Mouse (Mus musculus) liver (tissue): ENCODE measurements around the gene Snx25.
"Not testable (repeated sequence)": the region's sequence is repeated elsewhere in the genome, so short reads cannot be mapped to it uniquely, and the experiment has no call there.

Experiments used
- DNase-seq: peaks from one replicate; pipeline ENCODE4 v3.0.0-alpha.2; 2020; ENCODE audit warnings: mixed read lengths

Gene Snx25

DNA sequence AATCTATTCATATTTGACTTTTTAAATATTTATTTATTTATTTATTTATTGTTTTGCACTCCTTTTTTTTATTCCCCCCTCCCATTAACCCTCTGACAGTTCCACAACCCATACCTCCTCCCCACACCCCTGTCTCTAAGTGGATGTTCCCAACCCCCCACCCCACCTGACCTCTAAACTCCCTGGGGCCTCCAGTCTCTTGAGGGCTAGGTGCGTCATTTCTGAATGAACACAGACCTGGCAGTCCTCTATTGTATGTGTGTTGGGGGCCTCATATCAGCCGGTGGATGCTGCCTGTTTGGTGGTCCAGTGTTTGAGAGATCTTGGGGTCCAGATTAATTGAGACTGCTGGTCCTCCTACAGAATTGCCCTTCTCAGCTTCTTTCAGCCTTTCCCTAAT, 16.4 kb downstream of the Snx25 start:
- DNase-seq = not testable (repeated sequence)

DNA sequence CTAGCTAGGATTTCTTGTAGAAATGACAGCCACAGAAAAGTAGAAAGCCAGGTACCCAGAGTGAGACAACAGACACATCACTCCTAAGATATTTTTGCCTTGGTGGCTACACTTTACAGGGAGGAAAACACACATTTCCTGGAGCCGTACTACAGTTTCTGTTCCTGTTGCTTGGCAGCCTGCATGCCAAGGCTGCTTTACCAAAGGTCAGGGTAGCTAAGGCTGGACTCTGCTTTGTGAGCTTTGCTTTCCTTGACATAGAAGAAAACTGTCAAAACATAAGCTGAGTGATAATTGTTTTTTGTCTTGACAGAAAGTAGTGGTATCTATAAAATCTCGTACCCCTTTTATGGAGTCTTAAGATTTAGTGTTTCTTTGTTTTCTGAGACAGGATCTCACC, 21.5 kb downstream of the Snx25 start:
- no peak for DNase-seq

DNA sequence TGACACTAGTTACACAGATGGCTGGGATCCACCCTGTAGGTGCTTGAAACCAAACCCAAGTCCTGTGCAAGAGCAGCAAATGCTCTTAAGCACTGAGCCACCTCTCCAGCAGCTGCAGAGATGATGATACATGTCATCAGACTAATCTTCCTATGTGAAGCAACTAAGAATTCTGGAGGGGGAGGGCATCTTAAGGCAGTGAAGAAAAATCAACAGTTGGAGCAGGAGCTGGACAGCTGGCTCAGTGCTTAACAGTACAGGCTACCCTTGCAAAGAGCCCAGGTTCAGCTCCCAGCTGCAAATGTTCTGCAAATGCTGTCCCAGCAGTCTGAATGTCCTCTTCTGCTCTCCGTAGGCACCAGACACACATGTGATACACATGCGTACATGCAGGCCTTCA, 29.5 kb downstream of the Snx25 start:
- no peak for DNase-seq

DNA sequence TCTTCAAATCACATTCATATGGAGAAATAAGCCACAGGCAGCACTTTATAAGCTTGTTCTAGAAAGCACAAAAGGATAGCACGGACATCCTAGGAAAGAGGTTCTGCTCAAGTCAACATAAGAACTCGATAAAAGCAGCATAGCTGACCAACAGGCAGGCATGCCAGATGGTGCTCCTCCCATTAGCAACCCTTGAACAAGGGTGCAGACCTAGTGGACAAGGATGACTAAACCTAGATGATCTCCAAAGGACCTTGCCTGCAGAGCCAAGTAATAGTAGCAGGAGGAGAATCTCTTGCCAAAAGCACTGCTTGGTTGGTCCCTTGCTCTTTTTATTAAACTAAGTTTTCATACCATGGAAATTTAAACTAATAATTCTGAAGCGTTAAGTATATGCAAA, 32.8 kb downstream of the Snx25 start:
- DNase-seq = no peak

DNA sequence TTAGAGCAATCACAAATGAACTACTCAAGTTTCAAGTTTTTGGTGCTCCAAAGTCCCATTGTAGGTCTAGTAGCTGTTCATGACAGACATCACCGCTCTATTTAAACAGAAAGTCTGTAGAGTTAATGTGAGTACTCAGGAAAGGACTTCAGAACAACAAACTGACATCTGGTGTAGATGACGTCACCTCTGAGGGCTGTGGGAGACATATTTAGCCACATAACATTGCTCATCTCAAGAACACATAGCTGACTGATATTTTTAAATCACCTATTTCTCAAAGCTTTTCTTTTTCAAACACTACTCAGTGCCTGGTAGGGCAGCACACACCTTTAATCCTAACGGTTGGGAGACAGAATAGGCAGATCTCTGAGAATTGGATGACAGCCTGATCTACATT, 34.8 kb downstream of the Snx25 start:
- DNase-seq = no peak

DNA sequence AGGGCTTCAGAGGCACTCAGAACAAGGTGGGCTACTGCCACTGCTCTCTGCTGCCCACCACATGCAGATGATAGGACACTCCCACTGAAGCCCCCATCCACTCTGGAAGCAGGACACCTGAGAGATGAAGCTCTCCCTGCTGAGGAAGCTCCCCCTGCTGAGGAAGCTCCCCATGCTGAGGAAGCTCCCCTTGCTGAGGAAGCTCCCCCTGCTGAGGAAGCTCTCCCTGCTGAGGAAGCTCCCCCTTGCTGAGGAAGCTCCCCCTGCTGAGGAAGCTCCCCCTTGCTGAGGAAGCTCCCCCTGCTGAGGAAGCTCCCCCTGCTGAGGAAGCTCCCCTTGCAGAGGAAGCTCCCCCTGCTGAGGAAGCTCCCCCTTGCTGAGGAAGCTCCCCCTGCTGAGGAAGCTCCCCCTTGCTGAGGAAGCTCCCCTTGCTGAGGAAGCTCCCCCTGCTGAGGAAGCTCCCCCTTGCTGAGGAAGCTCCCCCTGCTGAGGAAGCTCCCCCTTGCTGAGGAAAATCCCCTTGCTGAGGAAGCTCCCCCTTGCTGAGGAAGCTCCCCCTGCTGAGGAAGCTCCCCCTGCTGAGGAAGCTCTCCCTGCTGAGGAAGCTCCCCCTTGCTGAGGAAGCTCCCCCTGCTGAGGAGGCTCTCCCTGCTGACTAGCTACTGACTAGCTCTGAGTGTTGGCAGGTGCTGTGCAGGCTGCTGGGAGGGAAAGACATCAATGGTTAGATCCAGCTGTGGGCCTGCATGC, 38.4 kb downstream of the Snx25 start:
- DNase-seq = not testable (repeated sequence)

DNA sequence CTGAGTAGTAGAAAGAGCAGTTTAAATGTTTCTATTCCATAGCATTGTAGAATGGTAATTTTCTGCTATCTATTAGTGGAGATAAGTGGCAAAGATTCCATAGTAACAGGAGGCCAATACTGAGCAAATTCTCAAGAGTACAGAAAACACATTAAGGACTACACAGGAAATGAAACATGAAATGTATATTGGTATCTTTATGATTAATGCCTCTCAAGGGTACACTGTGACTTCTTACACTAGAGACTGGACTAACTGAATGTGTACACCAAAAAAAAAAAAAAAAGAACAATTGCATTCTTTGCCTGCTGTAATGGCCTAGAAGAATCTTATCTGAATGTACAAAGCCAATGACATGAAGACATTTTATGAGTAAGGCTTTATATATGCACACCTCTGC, 44.3 kb downstream of the Snx25 start:
- no peak for DNase-seq

DNA sequence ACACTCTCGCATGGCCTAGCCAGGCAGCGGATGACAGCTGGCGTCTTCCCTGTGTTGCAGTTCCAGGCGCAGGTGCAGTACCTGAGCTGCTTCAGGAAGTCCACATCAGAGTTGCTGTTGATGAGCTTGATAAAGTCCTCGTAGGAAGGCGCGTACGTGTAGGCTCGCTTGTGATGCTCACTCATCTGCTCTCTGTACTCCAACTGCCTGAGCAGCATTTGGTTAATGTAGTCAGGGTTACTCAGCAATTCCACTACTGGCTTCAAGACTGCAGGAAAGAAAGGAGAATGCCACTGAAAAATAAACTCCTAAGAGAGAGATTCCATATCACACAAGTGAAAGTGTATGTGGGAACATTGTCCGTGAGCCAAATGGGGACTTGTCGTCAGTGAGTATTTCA, 48.5 kb downstream of the Snx25 start:
- DNase-seq = no peak

DNA sequence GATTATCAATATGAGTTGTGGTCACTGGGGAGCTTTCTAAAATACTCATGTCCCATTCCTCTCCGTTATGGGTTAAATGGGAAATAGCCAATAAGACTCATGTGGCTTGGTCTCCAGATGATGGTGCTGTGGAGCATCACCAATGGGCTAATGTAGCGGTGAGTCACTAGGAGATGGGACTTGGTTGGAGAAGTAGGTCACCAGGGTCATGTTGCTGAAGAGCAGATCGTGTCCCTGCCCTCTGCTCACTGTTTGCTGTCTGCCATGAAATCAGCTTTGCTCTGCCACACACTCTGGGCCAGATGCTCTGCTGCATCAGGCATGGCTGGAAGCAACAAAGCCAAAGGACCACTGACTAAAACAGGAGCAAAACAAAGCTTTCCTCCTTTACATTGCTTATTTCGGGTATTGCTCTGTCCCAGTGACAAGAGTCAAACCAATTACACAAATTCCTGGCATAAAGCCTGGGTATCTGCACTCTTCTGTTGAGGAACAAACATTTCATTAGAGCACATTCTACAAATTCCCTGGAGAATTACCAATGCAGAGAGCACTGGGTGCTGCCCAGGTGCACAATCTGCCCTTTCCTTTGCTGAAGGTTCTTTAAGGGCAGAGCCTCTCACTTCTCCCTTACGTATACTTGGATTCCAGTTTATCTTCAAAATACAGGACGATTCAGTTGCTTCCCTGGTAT, 59.1 kb downstream of the Snx25 start:
- no peak for DNase-seq

DNA sequence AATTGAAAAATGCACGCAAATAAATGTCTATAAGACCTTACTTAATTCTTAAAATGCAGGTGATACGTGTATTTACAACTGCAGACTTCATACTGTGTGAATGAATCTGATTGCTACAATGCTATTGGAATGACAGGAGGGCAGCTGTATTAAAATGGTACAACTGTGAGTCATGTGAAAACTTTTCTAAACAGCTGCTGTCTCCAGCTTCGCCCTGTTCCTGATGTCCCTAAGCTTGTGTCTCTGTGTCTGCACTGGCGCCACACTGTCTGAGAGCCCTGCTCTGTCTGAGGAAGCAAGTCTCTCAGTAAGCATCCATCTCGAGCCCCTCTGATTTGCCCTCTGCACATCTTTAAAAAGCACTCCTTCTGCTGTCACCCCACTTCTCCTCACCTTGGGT, 68.8 kb downstream of the Snx25 start:
- no peak for DNase-seq

DNA sequence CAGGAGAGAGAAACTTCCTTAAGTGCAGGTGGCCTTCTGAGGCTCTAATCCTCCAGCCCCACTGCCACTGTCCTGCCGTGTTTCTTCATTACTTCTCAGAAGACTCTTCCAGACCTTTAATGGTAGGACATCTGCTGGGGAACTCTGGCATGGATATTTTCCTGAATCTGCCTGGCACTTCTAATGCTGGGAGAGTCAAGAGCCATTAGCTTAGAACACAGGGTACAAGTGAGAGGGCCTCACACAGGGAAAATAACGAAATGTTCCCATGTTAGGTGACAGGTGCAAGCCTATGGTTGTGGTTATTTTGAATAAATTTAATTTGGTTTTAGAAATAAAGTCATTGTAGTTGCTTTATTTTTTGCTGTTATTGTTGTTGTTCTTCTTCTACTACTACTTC, 70.9 kb downstream of the Snx25 start:
- DNase-seq = no peak

DNA sequence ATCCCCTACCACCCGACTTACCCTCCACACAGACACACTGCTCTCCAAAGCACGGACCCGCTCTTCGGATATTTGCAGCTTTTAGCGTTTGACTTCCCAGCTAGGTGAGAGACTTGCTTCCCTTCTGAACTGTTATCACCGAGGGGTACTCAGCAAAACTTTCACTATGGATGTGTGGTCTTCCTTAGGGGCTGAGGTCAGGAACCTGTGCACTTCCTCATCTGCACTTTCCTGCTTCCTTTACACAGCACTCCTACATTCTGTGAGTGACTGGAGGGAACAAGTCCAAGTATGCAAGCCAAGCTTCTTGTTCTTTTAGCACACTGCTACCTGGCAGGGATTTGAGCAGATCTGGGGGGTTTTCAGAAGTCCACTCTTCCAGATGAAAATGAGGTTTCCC, 73.1 kb downstream of the Snx25 start:
- DNase-seq = no peak

DNA sequence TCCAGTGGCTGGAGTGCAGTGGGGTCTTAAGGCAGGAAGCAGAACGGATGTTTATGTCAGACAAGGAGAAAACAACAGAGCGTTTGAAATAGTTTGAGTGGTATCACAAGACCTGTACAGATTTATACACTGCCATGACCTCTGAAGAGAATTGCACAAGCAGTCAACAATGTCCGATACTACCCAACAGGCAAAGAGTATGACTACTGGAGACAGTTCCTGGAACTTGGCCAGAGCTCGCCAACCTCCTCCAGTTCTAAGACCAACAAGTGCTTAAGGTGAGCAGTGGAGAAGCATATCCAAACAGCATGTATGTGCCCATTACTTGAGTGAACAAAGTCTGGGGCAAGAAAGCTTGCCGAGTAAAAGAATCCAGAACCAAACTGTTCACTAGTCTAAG, 76.7 kb downstream of the Snx25 start:
- no peak for DNase-seq

DNA sequence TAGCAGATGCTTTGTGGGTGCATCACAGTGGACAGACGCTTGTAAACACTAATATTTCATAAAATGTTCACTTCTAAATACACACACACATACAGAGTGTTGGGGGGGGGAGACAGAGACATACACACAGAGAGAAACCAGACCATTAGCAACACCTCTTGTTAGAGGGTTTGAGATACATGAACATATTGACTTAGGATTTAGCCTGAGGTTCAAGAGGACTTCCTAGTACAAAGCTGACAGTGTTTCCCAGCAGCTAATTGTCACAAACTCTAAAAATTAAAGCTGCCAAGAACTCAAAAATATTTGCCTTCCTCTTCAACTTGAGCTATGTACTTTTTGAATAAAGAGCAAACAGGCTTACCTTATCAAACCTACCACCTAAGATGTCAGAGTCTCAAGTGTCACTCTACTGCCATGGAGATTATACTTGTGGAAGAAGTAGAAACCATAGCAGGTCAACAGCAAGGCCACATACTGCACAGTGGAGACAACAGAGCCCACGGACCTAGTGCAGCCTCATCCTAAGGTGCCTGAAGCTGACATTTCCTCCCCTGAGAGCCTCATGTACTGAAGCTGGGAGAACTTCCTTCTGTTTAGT, 78.3 kb downstream of the Snx25 start:
- DNase-seq = no peak

DNA sequence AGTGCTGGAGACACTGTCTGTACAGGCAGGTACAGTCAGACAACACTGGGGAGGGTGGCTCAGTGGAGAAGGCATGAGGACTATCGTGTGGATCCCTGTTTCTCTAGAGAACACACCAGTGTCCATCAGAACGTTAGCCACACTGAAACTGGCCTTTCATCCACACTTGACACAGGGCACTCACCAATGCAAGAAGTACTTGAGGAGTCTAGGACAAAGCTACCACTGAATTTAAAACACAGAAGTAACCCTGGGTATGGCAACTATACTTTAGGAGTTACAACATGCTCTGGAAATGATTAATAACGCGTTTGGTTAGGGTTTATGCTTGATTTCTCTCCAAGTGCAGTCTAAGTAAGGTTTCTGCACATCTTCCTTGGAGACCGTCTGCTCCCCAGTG, 79.2 kb downstream of the Snx25 start:
- DNase-seq = no peak

DNA sequence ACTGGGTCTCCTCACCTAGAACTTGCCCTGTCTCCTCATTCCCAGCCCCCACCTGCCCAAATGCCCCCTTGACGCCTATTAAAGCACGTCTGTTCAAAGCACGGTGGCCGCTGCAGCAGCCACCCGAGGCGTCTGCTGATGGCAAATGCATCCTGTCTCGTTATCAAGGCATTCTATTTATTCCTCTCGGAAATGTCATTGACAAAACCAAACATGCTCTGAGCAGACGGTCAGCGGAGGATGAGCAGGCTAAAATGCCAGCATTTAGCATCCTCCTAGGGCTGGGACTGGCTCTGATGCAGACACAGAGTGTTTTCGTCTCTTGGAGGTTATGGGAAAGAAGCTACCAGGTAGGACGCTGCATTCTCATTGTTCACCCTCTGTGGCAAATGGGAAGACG, 111.7 kb downstream of the Snx25 start:
- DNase-seq = no peak

DNA sequence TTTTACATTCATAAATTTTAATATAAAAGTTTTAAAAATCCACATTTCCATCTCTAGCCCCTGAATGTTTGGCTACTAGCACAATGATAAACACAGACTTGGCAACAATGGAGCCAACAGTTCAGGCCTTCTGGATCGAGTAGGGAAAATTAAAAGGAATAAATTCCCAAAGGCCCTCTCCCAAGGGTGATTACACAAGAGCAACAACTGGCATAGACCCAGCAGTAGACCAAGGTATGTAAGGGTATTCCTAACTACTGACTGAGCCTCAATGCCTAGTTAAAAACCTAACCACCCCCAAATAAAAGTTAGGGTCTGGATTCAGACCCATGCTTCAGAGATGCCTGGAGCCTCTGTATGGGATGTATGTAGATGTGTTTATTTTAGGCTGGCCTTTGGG, 112.3 kb downstream of the Snx25 start:
- no peak for DNase-seq

DNA sequence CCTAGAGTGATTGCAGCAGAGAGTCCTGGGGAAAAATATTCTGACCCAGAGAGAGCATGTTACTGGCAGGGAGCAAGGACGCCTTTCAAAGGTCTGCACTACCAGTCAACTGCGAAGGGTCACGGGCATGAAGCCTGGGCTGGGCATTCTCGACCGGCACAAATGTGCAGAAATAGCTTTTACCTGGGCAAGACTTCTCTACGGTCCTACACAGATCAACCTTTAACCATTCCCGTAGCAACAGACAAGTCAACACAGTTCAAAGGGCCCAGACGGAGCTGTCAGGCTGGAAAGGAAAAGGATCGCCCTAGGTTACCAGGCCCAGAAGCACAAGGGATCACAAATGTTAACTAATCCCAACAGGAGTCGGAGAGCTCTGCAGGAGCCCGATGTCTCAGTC, 115.7 kb downstream of the Snx25 start:
- DNase-seq = no peak

DNA sequence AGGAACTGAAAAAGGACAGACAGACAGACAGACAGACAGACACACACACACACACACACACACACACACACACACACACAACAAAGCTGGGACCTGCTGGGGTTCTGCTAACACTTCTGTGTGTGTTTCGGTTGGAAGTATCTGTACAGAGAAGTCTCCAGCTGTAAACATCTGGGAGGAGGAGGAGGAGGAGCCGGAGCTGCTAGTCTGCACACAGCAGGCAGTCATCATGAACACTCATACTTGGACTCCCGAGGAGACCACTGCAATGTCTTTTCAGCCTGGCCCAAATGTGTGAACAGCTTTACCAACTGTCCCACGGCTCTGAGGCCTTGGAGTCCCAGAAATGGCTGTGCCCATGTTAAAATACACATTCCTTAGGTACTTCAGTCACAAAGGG, 127.6 kb downstream of the Snx25 start:
- no peak for DNase-seq

DNA sequence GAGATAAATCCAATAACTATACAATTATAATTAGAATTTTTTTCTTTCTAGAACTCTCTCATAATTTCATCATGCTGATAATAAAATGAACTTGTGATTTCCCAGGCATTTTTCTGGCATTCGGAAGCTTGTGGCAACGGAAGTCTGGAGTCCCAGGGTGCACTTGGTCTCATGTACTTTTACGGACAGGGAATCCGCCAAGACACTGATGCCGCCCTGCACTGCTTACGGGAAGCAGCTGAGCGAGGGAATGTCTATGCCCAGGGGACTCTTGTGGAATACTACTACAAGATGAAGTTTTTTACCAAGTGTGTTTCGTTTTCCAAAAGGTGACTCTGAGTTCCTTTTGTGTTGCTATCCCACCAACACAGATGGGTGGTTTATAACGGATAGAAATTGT, 129.2 kb downstream of the Snx25 start:
- DNase-seq = no peak

DNA sequence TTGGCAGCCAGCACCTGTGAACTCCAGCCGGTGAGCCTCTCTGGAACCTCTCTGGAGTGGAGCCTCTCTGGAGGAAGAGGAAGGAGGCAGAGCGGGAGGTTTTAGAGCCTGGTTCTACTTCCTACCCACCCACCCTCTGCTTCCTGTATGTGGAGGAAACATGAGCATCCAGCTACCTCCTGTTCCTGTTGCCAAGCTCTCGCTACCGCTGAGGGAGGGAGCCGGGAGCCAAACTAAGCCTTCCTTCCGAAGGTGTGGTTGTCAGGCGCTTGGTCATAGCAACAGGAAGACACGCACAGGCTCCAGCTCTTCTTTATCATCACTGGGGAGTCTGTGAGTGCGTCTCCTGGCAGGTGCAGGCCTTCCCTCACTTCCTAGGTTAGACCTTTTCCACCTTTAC, 129.8 kb downstream of the Snx25 start:
- no peak for DNase-seq

DNA sequence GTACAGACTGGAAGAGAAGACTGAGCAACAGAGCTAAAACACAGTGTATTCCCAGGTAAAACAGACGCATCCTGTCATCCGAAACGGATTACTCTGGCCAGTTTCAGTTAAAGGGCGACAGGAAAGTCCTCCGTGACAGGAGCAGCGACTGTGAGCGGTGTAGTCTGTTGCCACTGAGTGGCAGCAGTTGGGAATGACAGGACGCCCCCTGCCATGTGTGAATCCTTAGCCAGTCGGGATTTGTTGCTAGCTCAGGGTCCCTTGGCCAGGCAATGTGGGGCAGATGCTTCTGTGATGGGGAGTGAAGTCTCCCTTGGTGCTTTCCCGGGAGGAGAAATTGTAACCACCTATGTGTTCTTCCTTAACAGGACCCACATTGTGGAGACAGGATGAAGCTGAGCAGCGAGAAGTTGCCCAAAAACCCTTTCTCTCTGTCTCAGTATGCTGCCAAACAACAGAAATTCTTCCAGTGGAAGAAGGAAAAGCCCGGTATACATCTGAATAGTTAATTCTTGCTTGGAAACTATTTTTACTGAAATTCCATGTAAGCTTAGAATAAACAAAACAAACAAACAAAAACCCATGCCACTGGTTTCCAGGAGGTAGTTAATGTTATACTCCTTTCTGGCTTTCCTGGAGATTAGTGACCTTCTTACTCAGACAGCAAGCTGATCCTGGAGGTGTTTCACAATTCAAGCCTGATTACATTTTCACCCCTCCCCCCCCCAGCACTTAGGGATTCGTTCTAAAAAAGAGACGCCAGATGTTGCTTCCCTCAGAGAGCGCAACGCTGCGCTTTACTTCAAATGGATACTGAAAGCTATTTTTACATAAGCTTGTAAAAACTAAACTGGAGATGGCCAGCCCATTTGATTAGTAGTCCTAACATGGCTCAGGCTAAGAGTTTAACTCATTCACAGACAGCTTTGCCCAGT, 140.9 kb downstream of the Snx25 start:
- peak; percentile 9 for DNase-seq

DNA sequence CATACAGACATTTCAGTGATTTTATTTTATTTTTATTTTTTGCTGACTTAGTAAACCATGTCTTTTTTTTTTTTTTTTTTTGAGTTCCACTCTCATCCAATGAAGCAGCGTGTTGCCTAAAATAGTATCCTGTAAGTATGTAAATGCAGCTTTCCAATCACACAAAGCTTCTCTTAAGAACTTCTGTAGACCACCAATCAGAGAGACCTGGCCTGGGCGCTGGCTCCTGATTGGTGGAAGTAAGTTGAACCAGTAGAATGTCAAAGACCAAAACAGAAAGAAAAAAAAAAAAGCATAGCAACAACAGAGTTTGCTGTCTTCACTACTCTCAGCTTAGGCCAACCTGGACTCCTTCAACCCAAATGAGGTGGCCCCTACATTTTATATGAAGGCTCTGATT, 141.7 kb downstream of the Snx25 start:
- DNase-seq = no peak
